Mouse (Mus musculus) C2C12 (cell line): ENCODE data around the gene Prkcq.

Source experiments
- CEBPB ChIP-seq: IDR thresholded peaks from one replicate; pipeline ENCODE4 v1.6.1; 2011; ENCODE audit warnings: low read depth, mild to moderate bottlenecking, control low read depth, moderate library complexity
- CTCF ChIP-seq: IDR thresholded peaks from one replicate; pipeline ENCODE4 v1.5.1; 2011; ENCODE audit not compliant: control insufficient read depth, insufficient read depth, insufficient read length
- FOSL1 ChIP-seq: IDR thresholded peaks from one replicate; pipeline ENCODE4 v1.8.0; 2011; ENCODE audit warnings: mild to moderate bottlenecking, low read length; ENCODE audit not compliant: poor library complexity, insufficient read depth, severe bottlenecking
- MAX ChIP-seq: IDR thresholded peaks from one replicate; pipeline ENCODE4 v1.6.1; 2011; ENCODE audit warnings: mild to moderate bottlenecking, control low read depth
- MYOD1 ChIP-seq: IDR thresholded peaks from one replicate; pipeline ENCODE4 v1.6.1; 2011; ENCODE audit warnings: low read depth; ENCODE audit not compliant: control insufficient read depth, insufficient read length
- MYOG ChIP-seq: IDR thresholded peaks from one replicate; pipeline ENCODE4 v1.6.1; 2011; ENCODE audit not compliant: control insufficient read depth, insufficient read length; ENCODE audit errors: extremely low read depth
- USF1 ChIP-seq: IDR thresholded peaks from one replicate; pipeline ENCODE4 v1.6.1; 2011; ENCODE audit warnings: low read depth, mild to moderate bottlenecking, control low read depth, moderate library complexity

DNA sequence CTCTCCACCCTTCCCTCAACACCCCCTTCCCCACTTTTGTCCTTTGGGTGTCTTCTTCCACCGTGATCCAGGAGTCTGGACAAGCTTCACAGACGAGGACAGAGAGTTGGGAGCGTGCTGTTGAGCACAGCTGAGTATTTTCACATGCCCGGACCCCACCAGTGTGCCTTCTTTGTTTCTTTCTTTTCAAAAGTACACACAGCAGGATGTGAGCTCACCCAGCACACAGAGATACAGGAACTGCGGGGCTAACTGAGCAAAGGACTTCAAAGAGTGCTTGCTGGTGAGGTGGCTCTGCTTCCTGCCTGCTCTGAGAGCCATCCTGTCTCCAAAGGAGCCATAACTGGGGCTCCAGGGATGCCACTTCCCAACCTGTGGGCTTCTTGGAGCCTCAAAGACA is 32.3 kb downstream of the Prkcq start:
- TF ChIP-seq CTCF = no peak
- TF ChIP-seq MAX = no peak
- TF ChIP-seq CEBPB = no peak
- no peak for TF ChIP-seq MYOG
- no peak for TF ChIP-seq MYOD1
- no peak for TF ChIP-seq USF1
- TF ChIP-seq FOSL1 = no peak
